Mouse (Mus musculus): ENCODE measurements at regions not wholly inside any gene's neighbourhood (a gene's known extent, or its start where the extent isn't known, plus 50 kb on each side); places are given as distances from the start of the nearest gene placed in this dataset.

DNA sequence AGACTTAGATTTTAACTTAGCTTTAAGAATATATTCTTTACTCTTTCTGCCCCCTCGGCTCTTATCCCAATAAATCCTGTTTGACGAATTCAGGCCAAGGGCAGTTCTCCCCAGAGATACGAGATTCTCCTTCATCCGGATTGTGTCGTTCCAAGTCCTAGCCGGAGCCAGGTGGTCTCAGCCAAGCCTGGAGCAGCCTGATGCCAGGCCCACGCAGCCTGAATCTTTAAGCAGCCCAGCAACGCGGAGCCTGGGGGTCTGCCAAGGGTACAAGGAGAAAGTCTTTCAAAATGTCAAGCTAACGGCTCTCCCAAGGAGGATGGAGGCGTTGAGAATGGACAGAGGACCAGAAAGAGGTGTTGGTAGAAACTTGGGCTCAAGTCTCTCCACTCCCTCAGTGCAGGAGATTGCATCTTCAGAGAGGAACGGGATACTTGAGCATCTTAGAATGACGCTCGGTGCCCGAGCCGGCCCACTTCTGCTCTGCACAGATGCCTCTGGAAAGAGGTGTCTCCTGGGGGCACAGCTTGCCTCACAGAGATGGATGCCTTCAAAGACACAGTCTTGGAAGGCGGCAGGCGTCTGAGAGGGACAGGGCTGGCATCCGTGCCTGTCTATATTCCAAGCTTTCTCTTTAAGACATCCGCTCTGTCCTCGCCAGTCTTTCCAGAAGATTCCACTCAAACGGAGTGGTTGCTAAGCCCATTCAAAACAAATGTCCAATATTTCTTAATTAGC is 145.2 kb upstream of the Ubl3 start:
- no peak for TF ChIP-seq TAL1 (IDR thresholded peaks at IDR 0.05; ENCODE audit: low read length)
- no peak for TF ChIP-seq GATA1 (IDR thresholded peaks at IDR 0.05; ENCODE audit: low read length)

Measured in erythroblast, embryonic 14.5 days (primary cell).